Mouse (Mus musculus): ENCODE measurements around the gene Alg11.

Alg11 gene

DNA sequence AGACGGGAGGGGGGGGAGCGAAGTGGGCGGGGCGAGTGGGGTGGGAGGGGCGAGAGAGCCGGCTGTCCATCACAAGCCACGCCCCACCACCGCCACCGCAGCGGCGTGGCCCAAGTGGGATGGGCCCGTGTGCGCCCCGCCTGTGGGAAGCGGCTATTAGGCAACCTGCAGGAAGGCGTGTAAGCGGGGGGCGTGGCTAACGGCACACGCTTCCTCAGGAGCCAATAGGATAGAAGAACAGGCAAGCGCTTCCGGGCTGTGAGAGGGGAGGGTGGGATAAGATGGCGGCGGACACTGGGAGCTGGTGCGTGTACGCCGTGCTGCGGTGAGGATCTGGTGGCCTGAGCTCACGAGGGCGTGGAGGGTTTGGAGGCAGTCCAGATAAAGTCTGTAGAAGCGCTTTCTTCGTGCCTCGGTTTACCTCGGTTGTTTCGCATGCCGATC is at the start of gene Alg11:
TSS of gene Alg11 (plus strand) at position 276 of the 444 bp plus-strand sequence.
- DNase-seq, result peak; percentile 99

DNA sequence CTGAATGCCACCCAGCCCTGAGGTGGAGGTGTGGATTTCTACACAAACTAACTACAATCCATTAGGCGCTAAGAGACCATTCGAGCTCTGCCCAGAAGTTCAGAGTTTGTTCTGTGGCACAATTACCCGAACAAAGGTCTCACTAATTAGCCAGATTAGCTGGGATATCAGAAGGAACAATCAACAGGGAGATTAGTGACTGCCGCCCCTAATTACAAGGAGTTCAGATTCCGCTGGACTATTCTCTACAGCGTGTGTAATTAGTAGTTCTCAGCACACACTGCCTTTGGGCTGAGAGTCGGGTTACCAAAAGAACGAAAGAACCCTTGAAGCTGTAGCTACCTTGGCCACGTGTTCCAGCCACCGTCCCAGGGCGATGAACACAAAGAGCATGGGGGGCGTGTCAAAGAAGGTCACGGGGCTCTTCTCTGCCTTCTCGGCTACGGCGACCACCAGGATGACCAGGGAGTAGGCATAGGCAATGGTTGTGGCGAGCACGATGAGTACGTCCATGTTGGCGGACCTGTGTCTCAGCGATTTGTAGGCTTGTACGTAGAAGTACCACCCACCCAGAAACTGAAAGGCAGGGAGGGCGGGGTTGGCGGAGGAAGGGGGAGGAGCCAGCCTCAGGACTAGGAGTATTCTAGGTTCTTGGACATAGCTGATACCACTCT is 47.4 kb upstream of the Alg11 start:
- DNase-seq, result no peak

DNA sequence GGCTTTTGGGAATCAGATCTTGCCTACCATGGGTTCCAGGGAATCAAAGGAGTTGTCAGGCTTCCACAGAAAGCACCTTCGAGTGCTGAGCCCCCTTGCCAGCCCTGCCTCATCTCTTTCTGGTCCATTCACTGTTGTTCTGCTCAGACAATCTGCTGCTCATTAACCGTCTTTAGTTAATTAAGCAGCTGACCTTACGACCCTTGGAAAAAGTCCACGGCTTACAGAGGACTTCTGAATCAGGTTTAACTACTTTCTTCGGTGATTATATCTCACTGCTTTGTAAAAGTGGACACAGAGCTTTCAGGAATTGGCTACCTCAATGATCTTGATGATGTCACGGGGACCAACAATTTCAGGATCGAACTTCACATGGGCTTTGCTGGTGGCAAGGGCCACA is 42.8 kb upstream of the Alg11 start:
- DNase-seq, result peak; percentile 34

DNA sequence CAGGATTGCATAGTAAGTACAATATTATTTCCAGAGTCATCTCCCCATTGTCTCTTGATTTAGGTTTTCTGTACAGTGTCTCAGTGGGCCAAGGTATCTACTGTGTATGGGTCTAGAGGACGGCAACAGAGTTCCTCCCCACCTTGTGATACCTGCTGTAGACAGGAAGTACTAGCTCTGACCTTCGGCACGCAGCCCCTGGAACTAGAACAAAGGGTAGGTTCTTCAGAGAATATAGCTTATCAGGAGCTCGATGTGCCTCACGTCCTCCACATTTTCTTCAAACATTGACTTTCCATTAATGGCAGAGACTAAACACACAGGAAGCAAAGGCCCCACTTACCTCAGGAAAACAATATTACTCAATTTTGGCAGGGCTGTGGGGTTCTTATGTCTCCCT is 41.0 kb upstream of the Alg11 start:
- DNase-seq, result no peak

DNA sequence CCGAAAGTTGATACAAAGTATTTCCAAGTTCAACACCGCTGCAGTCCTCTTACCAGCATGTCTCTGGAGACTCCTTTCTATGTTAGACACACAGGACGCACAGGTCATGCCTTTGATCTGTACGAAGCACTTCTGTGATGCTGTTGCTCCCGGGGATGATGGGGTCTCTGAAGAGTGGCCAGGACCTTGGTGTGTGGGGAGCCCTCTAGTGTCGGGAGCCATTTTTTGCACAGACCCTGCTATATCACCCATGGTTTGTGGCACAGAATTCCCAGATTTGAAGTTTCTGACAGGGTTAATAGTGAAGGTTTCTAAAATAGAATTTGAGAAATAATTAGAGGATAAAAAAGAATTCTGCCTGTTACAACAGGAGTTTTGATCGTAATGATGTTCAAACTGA is 38.3 kb upstream of the Alg11 start:
- DNase-seq, result no peak

DNA sequence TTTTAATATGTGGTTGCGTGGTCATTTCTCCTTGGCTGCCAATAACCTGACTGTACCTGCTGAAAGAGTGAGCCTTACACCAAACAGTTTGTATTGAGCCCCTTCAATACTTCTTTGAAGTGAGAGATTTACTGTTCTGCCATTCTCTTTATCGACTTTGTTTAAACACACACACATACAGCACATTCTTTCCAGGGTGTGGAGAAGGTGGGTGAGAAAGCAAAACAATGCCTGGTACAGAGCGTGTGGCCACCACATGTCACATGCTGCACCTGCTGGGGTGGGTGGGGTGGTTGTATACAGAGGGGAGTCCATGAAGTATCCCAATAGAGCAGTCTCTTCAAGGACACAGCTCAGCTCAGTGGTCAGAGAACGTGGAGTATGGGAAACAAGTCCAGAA is 35.3 kb upstream of the Alg11 start:
- no peak for DNase-seq

DNA sequence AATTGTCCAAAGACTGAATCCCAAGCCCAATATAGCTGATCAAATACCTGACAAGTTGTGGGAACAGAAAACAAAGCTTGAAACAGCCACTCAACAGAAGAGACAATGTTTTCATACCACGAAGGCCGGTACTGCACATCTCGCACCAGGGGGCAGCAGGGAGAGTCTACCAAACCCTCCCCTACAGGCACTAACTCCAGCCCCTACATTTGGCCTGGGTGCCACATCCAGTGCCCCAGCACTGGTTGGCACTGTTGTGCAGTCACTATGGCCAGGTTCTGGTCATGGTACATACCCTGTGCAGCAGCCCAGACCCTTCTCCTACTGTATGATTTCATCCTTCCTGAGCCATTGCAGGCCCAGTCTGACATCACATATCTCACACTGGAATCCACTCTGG is 31.5 kb upstream of the Alg11 start:
- DNase-seq, result no peak

DNA sequence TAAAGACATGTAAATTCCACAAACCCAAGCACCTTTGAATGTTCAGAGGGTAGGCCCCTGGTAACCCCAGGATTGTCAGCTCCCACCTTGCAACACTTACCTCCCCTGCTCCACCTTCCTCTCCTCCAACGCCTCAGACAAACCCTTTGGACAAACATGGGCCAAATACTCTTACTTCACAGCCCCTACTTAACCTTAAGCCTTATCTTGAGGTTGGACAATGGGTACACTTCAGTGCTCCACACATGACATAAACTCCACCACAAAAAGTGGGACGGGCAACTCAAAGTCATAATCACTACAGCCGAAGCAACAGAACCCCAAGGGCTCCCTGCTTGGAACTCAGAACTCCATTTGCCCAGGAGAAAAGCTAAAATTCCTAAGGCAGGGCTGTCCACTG is 29.5 kb upstream of the Alg11 start:
- no peak for DNase-seq

DNA sequence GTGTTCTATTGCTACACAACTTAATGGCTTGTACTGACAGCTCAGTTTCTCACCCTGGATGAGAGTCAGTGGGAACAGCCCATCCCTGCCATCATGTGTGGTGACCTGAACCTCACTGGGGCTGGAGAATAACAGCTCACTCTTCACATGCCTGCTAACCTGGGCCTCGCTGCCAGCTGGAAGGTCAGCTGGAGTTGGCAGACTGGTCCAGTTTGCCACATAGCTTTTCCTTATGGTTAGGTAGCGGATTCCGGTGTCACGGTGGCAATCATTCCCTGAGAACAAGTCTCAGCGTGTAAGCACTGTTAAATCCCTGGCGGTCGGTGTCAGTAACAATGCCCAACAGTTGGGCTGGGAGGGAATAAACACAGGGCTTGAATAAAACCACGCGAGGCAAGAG is 24.4 kb upstream of the Alg11 start:
- DNase-seq, result no peak

DNA sequence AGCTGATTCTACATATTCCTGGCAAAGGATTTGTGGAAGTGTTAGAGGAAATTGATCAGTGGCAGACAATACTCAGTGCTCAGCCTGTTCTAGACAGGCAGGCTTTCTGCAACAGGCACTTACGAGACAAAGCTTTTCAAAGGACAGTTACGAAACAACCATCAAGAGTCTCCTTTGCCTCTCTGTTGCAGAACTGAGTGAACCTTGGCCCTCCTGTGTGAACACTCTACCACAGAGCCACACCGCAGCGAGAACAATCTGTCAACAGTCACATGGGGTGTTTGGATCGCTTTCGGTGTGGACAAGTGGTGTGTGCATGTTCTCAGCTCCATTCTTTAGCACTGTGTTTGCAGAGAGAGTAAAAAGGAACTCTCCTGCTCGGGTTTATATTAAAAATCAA is 23.5 kb upstream of the Alg11 start:
- no peak for DNase-seq

DNA sequence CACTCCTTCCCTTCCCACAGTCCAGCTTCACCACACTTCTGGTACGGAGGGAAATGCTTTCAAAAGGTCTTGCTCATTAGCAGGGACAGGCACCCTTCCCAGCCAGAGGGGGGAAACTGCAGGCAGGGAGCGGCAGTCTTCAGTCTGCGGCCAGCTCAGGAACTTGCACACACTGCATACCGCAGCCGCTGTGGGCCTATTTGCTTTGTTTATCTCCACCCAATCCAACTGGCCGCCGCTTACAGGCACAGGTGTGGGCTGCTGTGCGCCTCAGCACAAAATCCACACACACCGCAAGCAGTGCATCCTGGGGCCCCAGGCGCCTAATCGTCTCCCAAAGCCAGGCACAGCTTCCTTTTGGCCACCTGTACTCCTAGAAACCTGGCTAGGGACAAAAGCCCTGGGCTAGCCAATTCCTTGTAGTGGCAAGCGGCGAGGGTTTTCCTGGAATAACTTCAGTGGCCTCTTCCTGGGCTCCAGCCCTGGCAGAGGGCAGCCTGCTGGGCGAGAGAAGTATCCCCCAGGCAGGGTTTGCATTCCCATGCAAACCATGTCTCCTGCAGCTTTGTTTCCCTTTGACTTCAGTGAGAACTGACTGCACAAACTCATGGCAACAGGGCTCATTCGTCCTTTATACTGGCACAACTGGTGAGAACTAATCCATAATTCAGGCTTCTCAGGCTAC is 20.9 kb upstream of the Alg11 start:
- no peak for DNase-seq

DNA sequence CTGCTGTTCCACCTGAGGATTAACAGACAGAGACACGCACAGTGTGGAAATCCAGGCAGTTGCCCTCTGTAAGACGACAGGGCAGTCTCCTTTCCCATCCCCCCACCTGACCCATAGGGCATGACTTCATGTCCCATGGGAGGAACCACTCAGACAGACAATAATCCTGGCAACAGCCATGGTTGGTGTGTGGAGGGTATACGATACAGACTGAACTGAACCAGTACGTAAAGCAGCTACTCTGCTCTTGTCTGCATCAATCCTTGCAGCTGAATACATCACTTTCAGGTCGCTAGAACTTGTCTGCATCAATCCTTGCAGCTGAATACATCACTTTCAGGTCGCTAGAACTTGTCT is 20.4 kb upstream of the Alg11 start:
- no peak for DNase-seq

DNA sequence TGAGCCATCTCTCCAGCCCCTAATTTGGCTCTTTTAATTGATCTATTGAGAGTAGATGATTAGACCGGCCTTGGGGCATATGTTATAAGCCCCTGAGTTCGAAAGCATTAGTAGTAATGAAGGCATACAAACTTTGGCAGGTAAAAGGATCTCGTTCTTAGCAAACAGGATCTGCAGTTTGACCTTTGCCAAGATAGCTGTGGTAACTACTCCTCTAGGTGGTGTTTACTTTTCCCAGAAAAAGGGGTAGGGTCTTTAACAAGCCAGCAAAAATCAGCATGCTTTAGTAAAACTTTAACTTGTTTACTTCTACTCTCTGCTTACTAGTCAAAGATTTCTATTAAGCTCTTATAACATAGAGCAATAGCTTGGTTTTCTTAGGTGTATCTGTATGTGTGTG is 18.0 kb upstream of the Alg11 start:
- DNase-seq, result no peak

DNA sequence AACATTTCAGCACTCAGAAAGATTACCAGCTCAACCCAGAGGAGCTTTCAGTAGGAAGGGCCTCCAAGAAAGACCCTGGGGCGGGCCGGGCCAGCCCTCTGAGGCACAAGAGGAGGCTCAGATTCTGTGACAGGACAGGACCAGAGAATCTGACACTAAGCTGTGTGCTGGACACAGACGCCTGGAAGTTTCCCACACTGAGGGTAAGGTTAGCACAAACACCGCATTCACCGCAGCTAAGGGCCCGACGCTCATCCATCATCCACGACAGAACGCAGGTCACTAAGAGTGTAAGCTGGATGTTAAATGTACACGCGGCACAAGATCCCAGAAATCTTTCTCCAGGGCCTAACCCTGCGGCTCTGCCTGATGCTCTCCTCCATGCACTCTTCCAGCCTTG is 16.8 kb upstream of the Alg11 start:
- no peak for DNase-seq

DNA sequence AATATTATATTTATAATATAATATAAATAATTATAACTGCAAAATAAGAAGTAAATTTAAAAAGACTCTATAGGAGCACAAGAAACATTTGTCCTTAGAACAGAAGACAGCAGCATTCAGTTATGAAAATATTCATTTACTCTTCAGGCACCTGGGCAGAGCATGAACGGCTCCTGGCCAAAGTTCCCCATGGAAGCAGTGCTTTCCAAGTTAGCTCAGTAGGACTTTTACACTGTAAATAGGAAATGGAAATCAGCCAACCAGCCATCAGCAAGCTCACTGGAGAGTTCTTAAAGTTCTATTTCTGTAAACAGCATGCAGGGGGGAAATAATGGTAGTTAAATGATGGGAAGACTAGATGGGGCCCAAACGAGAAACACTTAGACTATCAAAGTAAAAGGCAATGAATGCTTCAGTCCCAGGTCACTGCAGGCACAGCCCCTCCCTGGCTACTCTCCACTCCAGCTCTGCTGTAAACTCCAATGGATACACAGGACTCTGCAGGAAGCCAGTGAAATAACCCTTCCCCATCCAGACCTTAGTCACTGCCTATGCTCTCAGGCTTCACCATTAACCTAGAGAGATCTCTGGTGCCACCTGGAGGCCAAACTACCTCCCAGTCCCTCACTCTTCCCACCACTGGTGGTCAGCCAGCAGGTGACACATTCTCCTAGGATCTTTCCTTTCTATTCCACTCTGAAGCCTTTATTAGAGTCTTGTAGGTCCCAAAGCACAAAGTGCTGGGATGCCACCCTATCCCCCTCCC is 12.6 kb upstream of the Alg11 start:
- peak; percentile 75 for DNase-seq

DNA sequence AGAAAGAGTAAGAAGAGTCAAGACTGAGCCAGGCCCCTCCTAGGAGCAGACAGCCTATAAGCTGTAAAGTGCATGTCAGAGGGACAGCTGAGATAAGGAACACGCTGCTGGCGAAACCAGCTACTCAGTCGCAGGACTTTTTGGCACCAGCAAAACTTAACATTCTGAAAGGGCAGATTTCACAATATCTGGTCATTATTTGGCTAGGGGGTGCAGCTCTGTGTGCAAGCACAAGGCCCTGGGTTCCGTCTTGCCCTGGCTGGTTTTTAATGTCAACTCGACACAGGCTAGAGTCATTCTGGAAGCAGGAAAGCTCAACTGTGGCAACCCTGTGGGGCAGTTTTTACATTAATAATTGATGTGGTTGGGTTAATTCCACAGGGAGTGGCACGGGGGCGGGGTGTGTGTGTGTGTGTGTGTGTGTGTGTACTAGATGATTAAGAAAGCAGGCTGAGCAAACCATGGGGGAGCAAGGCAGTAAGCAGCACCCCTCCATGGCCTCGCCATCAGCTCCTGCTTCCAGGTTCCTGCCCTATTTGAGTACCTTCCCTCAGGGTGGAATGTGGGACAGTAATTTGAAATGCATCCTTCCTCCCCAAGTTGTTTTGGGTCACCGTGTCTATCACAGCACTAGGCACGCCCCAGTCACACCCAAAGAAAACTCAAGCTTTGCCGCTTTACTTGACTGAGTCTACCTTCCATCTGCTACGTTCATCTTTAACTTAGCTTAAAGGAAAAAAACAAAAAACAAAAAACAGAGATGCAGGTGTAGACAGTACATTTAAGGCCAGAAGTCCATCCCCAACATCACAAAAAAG is 5.6 kb upstream of the Alg11 start:
- no peak for DNase-seq

DNA sequence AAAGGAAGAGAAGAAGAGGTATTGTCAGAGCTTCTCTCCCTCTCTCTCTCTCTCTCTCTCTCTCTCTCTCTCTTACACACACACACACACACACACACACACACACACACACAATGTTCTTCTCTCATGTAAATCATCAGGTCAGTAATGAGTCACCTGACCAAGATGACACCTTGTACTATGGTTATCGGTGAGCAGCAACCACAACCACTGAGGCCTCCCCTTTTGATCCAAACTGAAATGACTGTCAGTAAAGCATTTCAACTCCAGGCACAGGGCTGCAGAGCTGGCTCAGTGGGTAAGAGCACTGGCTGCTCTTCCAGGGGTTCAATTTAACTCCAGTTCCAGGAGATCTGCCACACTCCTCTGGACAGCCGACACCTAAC is 5.0 kb upstream of the Alg11 start:
- DNase-seq, result no peak

DNA sequence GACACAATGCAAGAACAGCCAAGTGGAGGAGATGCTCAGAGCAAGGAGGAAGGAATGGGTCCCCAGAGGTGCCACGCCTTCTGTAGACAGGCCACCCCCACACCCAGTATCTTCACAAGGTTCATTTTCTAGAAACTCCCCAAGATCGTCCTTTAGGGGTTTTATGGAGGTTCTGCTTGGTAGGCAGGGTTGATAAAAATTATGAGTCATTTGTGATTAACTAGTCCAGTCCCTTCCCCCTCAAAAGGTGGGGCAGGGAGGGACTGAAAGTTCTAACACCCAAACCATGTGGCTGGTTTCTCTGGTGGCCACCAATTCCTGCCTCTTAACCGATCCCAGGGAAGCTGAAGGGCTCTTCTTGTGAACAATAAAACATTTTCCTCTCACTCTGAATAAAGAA is 3.7 kb upstream of the Alg11 start:
- no peak for DNase-seq

DNA sequence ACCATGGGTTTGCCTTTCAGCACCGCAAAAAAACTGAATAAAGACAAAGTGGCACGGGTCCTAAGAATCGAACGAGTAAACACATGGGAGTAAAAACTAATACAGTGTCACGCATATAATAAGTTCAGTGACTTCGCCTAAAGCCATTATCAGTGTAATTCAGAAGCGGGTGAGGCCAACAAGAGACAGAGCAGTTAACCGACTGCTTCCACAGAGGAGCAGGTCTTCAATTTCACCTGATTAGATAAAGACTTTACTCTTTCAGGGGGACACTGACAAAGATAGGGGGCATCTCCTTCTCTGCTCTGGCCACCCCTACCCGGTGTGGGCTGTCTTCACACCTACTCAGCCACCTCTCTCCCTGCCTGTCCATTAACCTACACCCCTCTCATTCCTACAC is 2.2 kb upstream of the Alg11 start:
- no peak for DNase-seq

DNA sequence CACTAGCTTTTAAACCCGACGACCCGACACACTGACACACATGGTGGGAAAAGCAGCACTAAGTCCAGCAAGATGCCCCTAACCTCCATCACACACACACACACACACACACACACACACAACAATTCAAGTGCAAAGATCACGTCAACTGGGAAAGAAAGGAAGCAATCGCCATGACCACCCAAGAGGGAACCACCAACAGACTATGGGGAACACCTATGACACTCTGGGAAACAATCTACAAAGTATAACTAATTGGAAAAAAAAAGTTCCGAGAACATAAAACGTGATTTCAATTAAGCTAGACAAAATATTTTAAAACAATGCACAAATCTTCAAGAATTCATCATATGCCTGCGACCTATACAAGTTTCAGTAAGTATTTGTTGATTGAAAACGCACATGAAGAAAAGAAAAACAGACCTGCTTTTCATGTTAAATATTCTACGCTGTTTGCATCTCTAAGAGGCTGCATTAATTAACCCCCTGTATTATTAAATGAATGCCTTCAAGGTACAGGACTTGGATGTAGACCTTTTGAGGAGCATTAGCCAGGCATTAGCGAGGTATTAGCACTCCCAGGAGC is 1.3 kb upstream of the Alg11 start:
- no peak for DNase-seq

DNA sequence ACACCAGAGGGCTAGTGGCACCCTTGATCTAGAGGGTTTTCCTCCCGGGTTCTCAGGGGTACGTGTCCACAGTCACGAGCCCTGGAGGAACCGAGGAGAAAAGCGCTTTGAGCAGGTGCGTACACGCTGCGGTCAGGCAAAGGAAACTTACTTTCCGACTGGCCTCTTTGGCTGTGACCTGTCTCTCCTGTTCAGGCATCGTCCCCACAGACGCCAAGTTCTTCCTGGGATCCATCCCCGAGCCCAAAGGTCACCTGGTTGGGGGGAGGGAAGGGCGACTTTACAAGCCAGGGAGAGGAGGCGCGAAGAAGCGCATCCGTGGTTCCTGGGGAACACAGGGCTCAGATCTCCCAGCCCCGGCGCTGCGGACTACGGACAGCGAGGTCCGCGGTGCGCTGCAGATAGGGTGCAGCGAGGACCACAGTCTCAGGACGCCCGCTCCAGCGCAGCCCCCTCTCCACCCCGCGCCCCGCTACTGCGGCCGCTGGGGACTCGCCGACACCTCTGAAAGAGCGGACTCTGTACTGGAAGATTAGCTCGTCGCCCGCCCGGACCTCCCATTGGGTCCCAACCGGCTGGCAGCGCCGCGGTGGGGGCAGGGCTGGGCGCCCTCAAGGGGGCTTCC is 588 bp upstream of the Alg11 start, which contains the start of gene Atp7b:
TSS of gene Atp7b (minus strand) at position 485 of the 625 bp plus-strand sequence.
- peak; percentile 70 for DNase-seq

DNA sequence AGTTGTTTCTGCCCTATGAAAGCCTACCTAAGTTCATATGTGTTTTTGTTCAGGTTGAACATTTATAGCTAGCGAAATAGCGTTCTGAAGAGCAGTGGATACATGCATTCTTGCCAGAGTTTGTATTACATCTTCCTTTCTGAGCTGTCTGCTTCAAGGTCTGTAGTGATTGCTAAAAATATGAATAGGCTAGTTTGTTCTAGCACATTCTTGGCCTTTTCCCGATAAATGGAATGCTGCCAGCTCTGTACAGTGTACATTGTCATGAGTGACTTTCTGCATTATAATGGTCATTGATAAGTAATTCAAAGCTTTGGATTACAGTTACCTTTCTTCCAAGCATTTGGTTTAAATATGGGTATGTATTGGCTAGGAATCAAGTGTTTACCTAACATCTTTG is 605 bp downstream of the Alg11 start:
- no peak for DNase-seq
